Mouse (Mus musculus): ENCODE measurements around the gene Macrod1. TPM values are rescaled to one million over a fixed set of nuclear protein-coding genes. Genes with fewer than 3 reads are reported as not detected.

Macrod1 gene
- polyA plus RNA-seq, 1 experiment from 2014 or later, result 5.6 TPM

DNA sequence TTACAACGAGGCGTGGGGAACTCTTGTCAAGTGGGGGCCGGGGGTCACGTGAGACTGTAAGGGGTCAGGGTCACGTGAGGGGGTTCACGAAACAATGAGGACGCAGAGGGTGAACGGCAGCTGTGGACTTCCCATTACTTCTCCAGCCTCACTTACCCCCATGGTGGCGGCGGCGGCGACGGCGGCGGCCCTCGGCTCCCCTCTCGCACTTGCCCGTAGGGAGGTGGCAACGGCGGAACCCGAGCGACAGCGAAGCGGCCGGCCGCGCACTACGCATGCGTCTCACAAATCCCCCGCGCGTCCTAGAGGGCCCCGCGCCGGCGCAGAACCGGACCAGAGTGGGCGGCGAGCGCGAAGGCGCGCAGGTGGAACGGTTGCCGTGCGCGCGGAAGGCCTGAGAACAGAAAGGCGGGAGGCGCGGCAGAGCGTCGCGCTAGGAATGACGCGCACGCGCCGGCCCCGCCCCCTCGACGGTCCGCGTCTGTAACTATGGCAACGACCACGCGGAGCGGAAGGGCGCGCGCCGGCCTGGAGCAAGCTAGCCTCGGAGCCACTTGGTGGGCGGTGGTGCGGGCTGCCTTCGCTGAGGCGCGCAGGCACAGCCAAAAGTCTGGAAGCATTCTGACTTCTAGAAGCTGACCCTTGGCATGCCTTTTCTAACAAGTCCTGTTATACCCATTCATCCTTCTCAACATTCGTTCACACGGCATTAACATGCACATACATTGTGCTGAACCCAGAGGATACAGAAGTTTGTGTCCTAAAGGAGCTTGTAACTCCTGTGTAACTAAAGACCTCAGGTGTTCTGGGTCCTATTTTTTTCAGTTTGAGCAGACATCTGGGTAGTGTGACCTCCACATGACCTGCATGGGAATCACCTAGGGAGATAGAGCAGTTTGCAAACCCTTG lies 184.4 kb downstream of the Macrod1 start, which contains the start of gene Naa40:
Naa40 (minus strand) TSS at position 402 of the 909 bp plus-strand sequence.
- peak within 1 kb of the TSS; percentile 80 for H3K27ac ChIP-seq (ENCODE audit: low read depth, low read length)
- H3K27me3 ChIP-seq (ENCODE audit: control insufficient read depth, insufficient read depth, low read length), result no peaks in the 10 kb centered on the region
- H3K9ac ChIP-seq (replicated peaks; ENCODE audit: low read depth, low read length), result peak within 1 kb of the TSS; percentile 82
- no peaks in the 10 kb centered on the region for H3K9me3 ChIP-seq (ENCODE audit: control insufficient read depth, low read length)
- WGBS, result under 1% methylated on average over 57 of the region's 80 CpGs
- ATAC-seq (ENCODE audit: low read depth), result peak; percentile 96
- peak within 1 kb of the TSS; percentile 98 for H3K4me2 ChIP-seq (ENCODE audit: low read depth, low read length)
- peaks cover 8% of the 10 kb centered on the region for H3K4me1 ChIP-seq (ENCODE audit: control insufficient read depth, insufficient read depth, low read length)
- peak within 1 kb of the TSS; percentile 72 for H3K4me3 ChIP-seq (ENCODE audit: low read depth, low read length)
- no peaks in the 10 kb centered on the region for H3K36me3 ChIP-seq (ENCODE audit: control insufficient read depth, insufficient read depth, low read length)

DNA sequence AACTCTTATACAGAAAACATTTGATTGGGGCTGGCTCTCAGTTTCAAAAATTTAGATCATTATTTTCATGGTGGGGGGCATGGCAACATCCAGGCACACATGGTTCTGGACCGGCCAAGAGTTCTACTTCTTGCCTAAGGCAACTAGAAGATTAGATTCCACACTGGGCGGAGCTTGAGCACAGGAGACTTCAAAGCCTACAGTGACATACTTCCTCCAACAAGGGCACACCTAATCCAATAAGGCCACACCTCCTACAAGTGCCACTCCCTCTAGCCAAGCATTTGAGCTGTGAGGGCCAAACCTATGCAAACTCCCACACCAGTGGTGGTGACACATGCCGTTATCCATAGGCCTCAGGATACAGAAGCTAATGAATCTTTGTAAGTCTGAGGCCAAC lies 189.4 kb downstream of the Macrod1 start:
- H3K9me3 ChIP-seq (ENCODE audit: control insufficient read depth, low read length), result no peaks in the 10 kb centered on the region
- H3K9ac ChIP-seq (replicated peaks; ENCODE audit: low read depth, low read length), result no peak overlapping the region
- no peak overlapping the region for H3K4me2 ChIP-seq (ENCODE audit: low read depth, low read length)
- no peaks in the 10 kb centered on the region for H3K36me3 ChIP-seq (ENCODE audit: control insufficient read depth, insufficient read depth, low read length)
- ATAC-seq (ENCODE audit: low read depth), result no peak
- H3K4me1 ChIP-seq (ENCODE audit: control insufficient read depth, insufficient read depth, low read length), result no peaks in the 10 kb centered on the region
- WGBS, result 79% methylated on average over 3 of the region's 3 CpGs
- H3K27ac ChIP-seq (ENCODE audit: low read depth, low read length), result no peak overlapping the region
- H3K4me3 ChIP-seq (ENCODE audit: low read depth, low read length), result no peak overlapping the region
- H3K27me3 ChIP-seq (ENCODE audit: control insufficient read depth, insufficient read depth, low read length), result no peaks in the 10 kb centered on the region

Other genes with a start within 250 kb of the Macrod1 start
- 9.6 and 10.4 TPM in 2 replicates for gene Rps6ka4, start 216.2 kb upstream of the Macrod1 start, polyA plus RNA-seq (2014; fragmentation: Nextera tagmentation; extraction: Ambion mirVana)
- gene Ccdc88b, start 198.6 kb upstream of the Macrod1 start, polyA plus RNA-seq (2014; fragmentation: Nextera tagmentation; extraction: Ambion mirVana), result 0.32 TPM in 2 replicates
- 104 and 106 TPM in 2 replicates for gene Trmt112, start 147.1 kb upstream of the Macrod1 start, polyA plus RNA-seq (2014; fragmentation: Nextera tagmentation; extraction: Ambion mirVana)
- 240 and 272 TPM in 2 replicates for gene Prdx5, start 146.7 kb upstream of the Macrod1 start, polyA plus RNA-seq (2014; fragmentation: Nextera tagmentation; extraction: Ambion mirVana)
- 6.9 and 8.4 TPM in 2 replicates for gene Esrra, start 135.0 kb upstream of the Macrod1 start, polyA plus RNA-seq (2014; fragmentation: Nextera tagmentation; extraction: Ambion mirVana)
- gene Catsperz, start 131.4 kb upstream of the Macrod1 start, polyA plus RNA-seq (2014; fragmentation: Nextera tagmentation; extraction: Ambion mirVana), result 0.94 and 5.6 TPM in 2 replicates
- 9.4 and 9.9 TPM in 2 replicates for gene Kcnk4, start 122.3 kb upstream of the Macrod1 start, polyA plus RNA-seq (2014; fragmentation: Nextera tagmentation; extraction: Ambion mirVana)
- gene Bad, start 114.9 kb upstream of the Macrod1 start, polyA plus RNA-seq (2014; fragmentation: Nextera tagmentation; extraction: Ambion mirVana), result 87.4 and 87.8 TPM in 2 replicates
- gene Gpr137, start 114.3 kb upstream of the Macrod1 start, polyA plus RNA-seq (2014; fragmentation: Nextera tagmentation; extraction: Ambion mirVana), result 57.3 and 59.6 TPM in 2 replicates
- gene Ppp1r14b, start 81.8 kb upstream of the Macrod1 start, polyA plus RNA-seq (2014; fragmentation: Nextera tagmentation; extraction: Ambion mirVana), result 140 and 162 TPM in 2 replicates
- 7.6 and 17.6 TPM in 2 replicates for gene Plcb3, start 80.3 kb upstream of the Macrod1 start, polyA plus RNA-seq (2014; fragmentation: Nextera tagmentation; extraction: Ambion mirVana)
- 93.0 and 119 TPM in 2 replicates for gene Fkbp2, start 76.3 kb upstream of the Macrod1 start, polyA plus RNA-seq (2014; fragmentation: Nextera tagmentation; extraction: Ambion mirVana)
- 52.0 and 60.9 TPM in 2 replicates for gene Vegfb, start 69.2 kb upstream of the Macrod1 start, polyA plus RNA-seq (2014; fragmentation: Nextera tagmentation; extraction: Ambion mirVana)
- gene Dnajc4, start 64.2 kb upstream of the Macrod1 start, polyA plus RNA-seq (2014; fragmentation: Nextera tagmentation; extraction: Ambion mirVana), result 23.7 and 28.5 TPM in 2 replicates
- 22.0 and 22.6 TPM in 2 replicates for gene Nudt22, start 60.7 kb upstream of the Macrod1 start, polyA plus RNA-seq (2014; fragmentation: Nextera tagmentation; extraction: Ambion mirVana)
- gene Trpt1, start 60.7 kb upstream of the Macrod1 start, polyA plus RNA-seq (2014; fragmentation: Nextera tagmentation; extraction: Ambion mirVana), result 22.2 and 29.8 TPM in 2 replicates
- 1.9 and 4.9 TPM in 2 replicates for gene Fermt3, start 37.3 kb upstream of the Macrod1 start, polyA plus RNA-seq (2014; fragmentation: Nextera tagmentation; extraction: Ambion mirVana)
- gene Stip1, start 16.8 kb upstream of the Macrod1 start, polyA plus RNA-seq (2014; fragmentation: Nextera tagmentation; extraction: Ambion mirVana), result 207 and 215 TPM in 2 replicates
- gene Flrt1, start 48.9 kb downstream of the Macrod1 start, polyA plus RNA-seq (2014; fragmentation: Nextera tagmentation; extraction: Ambion mirVana), result 11.0 and 13.3 TPM in 2 replicates
- gene Otub1, start 149.5 kb downstream of the Macrod1 start, polyA plus RNA-seq (2014; fragmentation: Nextera tagmentation; extraction: Ambion mirVana), result 240 and 255 TPM in 2 replicates
- gene Cox8a, start 160.8 kb downstream of the Macrod1 start, polyA plus RNA-seq (2014; fragmentation: Nextera tagmentation; extraction: Ambion mirVana), result 1,130 and 1,330 TPM in 2 replicates
- gene Naa40, start 184.4 kb downstream of the Macrod1 start, polyA plus RNA-seq (2014; fragmentation: Nextera tagmentation; extraction: Ambion mirVana), result 68.7 and 71.3 TPM in 2 replicates
- gene Rcor2, start 210.5 kb downstream of the Macrod1 start, polyA plus RNA-seq (2014; fragmentation: Nextera tagmentation; extraction: Ambion mirVana), result 8.4 and 10.8 TPM in 2 replicates

All from neural tube, embryonic 14.5 days (tissue).